Mouse (Mus musculus) adrenal gland, adult (tissue): Measurements from ENCODE around the gene Fbxo31.

Experiments
- DNase-seq, 2 experiments: peaks; one replicate each; pipeline ENCODE4 v3.0.0; 2022 to 2023; ENCODE audit warnings: low spot score in 1 of 2; ENCODE audit not compliant: inconsistent age in 2 of 2

The Fbxo31 gene

DNA sequence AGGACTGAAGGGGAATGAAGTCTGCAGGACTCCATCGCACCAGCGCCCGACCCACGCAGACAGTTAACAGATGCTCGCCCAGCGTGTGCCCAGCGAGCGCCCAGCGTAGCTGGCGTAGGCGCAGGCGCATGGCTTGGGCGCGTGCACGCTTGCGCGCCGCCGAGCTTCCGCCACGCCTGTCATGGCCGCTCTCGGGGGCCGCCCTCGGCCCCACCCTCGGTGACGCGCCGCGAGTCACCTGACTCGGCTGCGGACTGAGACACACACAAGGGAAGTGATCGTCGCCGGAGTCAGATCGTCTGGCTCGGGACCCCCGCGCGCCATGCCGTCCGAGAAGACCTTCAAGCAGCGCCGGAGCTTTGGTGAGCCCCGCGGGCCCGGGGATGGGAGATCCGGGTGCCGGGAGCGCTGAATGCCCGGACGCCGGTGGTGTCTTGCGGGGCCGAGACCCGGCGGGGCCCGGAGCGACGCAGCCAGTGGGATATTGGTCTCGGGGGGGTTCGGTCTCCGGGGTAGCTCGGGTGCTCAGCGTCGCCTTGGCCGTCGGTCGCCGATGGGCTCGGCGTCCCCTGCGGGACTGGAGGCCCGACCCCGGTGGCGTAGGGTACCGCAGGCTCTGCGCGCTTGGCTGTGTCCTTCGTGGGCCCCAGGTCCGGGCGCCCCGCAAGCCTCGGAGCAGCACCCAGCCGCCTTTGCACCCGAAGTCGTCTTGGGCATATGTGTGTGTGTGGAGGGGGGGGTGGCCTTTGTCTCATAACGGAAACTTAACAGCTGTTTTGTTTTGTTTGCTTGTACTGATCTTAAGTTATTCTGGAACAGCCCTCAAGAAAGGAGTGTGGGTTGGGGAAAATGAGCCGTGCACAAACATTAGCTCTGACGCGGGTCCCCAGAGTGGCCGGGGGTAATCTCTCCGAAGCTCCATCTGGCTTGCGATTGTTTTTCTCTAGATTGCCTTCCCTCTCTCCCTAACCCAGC is 11.9 kb upstream of the Fbxo31 start, which contains the start of gene Map1lc3b:
Gene Map1lc3b, plus strand, starts transcription at position 159 of the 975 bp plus-strand sequence.
- DNase-seq: peak; percentile 97 to 98

DNA sequence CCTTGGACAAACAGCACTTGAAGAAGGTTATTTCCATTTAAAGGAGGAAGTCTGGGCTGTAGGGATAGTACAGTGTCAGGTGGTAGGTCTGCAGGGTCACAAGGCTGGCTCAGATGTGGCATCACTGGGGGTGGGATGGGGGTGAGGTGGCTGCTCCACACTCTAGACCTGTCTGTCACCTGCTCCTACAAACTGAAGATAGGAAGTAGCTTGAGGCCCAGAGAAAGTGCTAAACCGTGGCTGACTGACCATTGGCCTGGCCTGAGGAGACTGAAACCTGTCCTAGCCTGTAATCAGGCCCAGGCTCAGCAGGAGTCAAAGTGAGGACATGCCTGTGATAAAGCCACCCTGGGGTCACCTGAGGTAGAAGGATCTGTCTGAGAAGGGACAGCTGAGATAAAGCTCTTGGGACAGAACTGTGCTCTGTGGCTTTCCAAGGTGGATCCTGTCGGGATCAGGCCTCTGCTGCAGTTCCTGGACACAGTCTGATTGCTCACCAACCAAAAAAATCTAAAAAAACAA is 10.7 kb upstream of the Fbxo31 start:
- DNase-seq: peak in 1 of 2 experiments; percentile 38

DNA sequence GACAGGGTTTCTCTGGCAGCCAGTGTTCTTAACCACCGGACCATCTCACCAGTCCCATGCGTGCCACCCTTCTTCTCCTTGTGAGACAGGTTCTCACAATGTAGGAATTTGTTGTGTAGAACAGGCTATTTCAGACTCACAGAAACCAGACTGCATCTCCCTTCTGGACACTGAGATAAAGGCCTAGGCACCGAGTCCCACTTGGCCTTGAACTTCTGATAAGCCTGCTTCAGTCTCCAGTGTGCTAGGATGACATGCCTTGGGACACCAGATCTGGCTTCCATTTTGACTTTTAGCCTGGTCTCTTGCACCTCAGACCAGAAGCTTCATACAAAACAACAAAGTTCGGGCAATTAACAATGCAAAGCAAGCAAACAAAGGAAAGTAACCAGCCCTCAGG is 10.1 kb upstream of the Fbxo31 start:
- DNase-seq: peak in 1 of 2 experiments; percentile 23

DNA sequence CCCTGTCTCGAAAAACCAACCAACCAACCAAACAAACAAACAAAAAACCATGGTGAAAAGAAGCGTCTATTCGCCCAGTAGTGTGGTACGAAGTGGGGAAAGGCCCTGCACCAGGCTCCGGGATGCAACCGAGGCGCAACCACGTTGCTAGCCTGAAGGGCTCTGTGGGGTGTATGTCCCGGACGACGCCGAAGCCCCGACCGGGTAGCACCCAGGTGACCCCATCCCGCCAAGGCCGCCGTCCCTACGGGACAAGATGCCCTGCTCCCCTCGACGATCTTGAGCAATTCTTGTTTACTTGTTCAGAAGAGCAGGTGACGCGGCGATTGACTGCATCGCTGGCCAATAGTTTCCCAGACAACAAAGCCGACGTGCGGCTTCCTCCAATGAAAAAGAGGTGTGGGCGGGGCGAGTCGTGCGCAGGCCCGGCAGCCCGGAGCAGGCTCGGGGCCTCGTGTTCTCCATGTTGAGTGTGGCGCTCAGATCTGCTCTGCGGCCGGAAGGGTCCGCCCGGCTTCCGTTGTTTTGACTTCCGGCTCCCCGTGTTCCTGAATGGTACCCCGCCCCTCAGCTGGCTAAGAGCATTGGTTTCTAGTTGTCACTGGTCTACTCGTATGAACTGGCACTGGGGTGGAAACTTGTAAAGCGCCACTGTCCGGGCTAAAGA is 6.7 kb upstream of the Fbxo31 start:
- peak; percentile 100 for DNase-seq

DNA sequence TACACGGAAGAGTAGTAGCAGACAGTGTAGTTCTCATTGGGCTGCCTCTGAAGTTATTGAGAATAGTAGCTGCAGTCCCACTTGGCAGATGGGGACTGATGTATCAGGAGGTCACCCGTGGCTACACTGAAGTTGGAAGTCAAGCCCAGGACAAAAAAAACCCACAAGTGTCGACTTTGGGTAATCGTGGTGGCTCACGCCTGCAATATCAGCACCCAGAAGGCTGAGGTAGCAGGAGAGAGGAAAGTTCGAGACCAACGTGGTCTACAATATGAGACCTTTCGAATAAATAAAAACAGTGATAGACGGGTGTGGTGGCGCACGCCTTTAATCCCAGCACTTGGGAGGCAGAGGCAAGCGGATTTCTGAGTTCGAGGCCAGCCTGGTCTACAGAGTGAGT is 6.1 kb upstream of the Fbxo31 start:
- peak in 1 of 2 experiments; percentile 65 for DNase-seq

DNA sequence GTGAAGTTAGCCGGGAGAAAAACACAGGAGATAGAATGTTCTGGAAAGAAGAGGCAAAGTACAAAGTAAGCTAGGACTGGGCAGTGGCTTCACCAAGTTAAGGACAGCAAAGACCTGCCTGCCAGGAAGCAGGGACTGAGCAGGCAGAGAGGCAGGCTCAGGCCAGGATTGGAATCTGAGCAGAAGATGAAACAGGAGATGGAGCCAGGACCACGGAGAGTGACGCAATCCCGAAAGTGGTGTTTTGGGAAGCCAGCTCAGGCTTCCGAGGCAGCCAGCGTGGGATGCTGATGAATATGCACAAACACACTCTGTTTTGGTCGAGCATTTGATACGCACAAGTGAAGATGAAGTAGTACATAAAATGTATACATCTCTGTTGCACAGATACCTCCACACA is 5.0 kb upstream of the Fbxo31 start:
- DNase-seq: no peak

DNA sequence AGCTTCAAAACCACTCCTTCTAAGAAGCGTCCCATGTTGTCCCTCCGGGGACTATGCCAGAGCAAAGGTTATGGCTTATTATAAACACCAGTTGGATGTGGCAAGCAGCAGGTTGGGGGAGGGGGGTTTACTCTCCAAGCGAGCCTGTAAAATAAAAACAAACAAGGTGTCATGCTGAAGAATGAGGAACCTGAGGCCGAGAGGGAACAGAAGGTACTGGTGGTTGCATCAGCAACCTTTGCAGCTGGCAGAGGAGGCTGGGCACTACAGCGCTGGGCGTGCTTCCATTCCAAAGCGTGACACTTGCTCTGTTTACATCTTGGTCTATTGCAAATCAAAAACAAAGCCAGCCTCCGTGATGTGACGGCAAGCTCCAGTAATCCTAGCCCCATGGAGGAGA is 1.9 kb upstream of the Fbxo31 start:
- no peak for DNase-seq

DNA sequence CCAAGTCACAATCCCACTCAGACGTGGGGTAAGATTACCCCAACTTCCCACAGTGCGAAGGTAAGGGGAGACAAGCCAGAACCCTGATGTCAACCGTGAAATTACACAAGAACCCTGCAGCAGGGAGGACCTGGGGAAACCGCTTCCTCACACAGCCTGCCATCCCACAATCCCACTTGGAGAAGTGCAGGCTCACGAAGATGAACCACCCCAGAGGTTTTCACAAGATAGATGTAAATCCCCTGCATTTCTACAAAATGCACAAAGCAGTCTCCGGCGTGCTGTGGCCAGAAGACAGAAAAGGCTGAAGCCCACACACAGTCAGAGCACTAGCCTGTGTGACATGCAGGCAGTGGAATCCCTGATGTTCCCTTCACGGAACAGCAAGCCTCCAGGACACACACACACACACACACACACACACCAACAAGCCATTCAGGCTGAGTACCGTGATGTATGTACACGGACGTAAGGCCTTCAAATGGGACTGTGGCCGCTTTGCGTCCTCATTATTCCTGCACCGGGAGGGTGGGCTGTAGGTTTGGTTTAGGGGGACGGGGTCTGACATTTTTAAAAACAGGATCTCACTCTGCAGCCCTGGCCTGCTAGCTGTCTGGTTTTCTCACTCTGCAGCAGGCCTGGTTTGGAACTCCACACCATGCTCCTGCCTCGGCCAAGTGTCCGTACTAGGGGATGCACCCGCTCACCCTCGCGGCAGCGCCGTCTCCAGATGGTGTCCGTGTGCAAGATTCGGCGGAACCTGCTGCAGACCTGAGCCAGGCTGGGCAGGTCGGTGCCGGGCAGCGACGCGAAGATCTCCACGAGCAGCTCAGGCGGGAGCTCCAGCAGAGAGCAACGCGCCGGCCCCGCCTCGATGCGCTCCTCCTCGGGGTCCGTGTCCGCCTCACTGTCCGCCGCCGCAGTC is 593 bp downstream of the Fbxo31 start:
- DNase-seq: peak in 1 of 2 experiments; percentile 74

DNA sequence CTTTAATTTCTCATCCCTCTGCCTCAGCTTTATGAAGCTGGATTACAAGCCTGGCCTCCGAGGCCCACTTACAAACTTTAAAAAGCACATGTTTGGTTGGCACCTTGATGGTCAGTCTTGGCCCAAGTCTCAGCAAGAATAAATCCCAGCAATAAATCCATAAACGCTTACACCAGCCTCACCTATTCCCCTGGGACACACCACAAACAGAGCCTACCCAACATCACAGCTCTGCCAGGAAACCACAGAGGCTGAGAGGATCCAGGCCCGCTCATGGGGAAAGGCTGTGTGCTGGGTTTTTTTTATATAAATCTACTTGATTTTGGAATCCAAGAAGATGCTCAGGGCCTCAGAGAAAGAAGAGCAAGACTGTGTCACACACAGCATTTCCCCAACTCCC is 2.9 kb downstream of the Fbxo31 start:
- no peak for DNase-seq

DNA sequence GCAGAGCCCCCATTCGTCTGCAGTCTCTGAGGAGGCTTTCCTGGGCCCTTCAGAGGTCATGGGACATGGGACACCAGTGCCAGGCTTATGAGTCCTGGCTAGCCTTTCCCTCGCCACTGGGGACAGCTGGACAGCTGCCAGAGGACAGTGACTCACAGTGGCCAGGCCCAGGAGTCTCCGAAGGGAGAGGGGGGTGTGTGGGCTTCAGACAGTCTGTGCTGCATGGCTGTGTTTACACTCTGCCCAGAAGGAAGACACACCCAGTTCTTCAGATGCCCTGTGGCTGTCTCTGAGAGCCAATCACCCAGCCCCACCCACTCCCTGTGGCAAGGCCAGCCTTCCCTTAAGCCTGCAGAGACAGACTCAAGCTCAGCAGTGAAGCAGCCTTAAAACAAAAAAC is 5.3 kb downstream of the Fbxo31 start:
- peak; percentile 89 to 96 for DNase-seq

DNA sequence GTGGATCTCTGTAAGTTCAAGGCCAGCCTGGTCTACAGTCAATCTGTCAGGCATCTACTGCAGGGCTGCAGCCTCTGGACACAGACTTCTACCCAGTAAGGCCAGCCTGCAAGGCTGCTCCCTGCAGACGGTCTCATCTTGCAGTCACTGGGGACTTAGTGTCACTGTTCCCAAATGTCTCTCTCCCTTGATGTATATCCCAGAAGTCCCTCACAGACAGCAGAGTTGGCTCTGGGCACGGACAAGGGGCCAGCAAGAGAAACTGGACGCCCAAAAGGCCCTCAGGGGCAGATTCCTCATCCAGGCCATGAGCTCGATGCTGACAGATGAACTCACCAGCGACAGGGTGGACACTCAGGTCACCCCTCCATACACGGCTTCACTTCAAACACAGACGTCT is 6.5 kb downstream of the Fbxo31 start:
- no peak for DNase-seq

DNA sequence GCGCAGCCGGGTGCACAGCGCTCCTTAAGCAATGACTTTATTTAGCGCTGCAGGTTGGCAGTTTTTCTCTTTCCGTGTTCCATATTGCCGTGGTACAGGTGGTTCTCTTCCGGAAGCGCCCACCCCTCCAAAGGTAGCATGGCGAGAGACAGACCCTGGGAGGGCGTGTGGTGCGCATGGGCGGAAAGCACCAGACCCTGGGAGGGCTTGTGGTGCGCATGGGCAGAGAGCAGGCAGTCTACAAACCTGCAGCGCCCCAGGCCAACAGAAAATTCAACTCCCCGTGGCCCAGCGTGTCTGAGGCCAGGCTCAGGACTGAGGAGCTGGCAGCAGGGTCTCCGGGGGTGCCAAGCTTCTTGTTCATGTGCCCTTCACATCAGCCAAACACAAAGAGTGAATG is 7.8 kb downstream of the Fbxo31 start:
- DNase-seq: no peak

DNA sequence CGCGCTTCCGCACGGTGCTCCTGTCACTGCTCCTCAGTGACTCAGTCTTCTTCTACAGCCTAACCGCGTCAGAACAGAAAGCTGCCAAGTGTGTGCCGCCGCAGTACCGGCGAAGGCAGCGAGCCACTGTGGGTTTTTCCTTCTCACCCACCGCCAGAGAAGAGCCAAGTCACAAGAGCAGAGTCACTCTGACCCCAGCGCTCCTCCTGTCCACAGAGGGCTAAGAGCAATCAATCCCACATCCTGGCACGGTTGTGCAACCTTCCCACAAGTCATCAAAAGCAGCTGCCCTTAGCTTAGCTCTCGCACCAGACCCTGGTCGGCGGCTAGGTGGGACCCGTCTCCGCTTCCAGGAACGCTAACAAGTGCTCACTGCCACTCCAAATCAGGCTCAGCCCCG is 8.3 kb downstream of the Fbxo31 start:
- peak; percentile 70 to 79 for DNase-seq

DNA sequence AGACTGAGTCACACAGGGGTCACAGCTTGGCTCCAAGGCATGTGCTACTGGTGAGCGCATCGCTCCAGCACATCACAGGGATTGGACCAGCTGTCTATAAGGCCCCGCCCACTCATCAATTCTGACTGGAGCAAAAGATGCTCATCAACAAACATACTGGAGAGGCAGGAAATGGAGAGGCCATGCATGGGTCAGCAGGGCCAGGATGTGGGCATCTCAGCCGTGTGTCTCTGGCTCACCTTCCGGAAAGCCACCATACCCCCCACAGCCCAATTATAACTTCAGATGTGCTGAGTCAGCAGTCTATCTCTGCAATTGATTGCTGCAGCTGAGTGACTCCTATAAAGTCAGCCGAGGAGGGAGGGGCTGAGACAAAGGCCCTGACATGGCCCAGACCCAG is 10.3 kb downstream of the Fbxo31 start:
- peak in 1 of 2 experiments; percentile 56 for DNase-seq

DNA sequence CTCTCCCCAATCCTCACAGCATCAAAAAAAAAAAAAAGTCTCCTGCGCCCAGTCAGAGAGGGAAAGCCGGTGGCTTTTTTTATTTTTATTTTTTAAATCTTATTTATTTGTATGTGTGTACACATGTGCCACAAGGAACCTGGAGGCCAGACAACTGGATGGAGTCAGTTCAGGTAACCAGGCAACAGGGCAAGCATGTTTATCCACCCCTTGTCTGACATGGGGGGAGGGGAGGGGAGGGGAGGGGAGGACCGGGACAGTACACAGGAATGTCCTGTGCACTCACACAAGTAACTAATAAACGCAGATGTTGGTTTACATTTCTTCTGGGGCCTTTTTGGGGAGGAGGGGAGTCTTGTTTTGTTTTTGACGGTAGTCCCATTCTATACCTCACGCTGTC is 14.9 kb downstream of the Fbxo31 start:
- no peak for DNase-seq

DNA sequence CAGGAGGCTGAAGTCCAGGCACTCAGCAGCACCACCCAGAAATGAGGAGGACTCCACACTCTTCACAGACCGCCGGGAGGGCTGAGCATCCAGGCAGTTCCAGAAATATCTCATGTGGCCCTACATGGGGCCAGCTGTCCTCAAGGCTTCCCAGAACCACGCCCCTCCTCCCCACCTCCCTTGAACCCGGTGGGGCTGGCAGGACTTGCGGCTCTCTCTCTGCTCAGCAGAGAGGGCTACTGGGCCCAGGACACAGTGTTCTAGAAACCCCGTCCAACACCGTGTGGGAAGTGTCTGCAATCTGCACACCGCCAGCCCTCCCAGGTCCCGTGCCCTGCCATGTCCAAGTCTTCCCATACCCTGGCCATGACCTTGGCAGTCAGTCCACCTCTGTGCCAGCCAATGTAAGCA is 15.7 kb downstream of the Fbxo31 start:
- peak; percentile 80 to 81 for DNase-seq

DNA sequence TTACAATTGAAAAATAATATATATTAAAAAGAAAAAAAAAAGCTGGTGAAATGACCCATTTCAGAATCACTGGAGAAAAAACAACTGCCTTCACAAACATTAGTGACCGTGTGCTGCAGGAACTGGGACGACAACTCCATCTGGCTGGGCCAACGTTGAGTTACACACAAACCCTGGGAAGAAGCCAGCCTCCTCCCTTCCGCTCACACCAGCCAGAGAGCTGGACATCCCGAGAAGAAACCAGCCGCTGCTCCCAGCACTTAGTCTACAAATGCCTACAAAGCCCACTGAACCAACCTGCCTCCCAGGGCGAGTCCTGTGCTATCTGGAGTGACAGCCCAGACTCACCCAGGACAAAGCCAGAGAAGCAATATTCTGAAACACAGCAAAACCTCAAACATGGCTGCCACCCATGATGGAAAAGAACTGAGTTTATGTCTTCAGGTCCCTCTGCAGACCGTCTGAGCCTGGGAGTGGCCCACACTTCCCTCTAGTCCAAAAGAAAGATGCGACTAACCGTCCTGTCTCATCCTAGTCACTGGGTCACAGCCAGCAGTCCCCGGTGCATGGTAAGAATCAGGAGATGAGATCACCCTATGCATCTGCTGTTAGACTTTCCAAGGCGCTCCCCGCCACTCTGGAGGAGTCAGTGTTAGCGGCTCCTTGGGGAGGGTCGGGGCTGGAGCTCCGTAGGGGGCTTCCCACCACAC is 16.8 kb downstream of the Fbxo31 start:
- peak in 1 of 2 experiments; percentile 46 for DNase-seq

DNA sequence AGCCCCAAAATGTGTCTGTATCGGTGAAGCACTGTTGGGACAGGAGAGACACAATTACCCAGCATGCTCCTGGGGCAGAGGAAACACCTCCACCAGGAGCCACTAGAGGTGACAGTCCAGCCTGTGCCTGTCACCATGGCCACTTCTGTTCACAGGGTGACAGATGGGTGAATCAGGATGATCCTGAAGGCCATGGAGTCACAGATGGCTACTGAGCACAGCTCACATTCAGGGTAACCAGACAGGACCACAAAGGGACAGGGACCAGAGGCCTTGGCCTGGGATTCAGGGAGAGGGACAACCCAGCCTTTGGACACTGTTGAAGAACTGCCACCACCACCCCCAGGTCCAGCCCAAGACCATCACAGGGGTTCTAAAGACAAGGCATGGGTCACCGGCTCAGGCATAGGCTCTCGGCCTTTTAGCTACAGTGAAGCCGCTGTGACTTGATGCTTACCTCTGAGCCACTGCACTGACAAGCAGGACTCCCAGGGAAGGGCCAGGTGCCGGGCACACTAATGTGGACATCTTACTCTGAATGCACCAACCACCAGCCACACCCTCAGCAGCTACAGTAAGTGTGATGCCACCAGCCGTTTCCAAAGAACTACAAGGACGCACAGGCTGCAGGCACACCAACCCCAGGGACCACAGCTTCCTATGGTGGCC is 18.0 kb downstream of the Fbxo31 start:
- peak in 1 of 2 experiments; percentile 66 for DNase-seq

DNA sequence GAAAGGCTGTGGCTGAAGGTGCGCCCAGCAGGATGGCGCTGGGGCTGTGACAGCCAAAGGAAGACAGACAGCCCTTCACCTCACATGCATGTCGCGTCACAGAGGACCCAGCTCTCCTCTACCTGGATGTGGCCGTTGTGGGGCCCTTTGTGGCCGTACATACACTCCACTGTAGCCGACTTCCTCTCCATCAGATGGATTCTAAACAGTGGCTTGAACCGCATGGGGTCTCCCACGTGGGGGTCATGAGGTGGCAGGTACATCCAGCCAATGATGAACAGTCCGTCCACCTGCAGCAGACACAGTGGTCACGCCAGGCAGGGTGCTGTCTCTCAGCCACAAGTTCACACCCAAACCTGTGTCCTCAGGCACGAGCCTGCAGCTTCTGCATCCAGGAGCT is 18.8 kb downstream of the Fbxo31 start:
- peak in 1 of 2 experiments; percentile 20 for DNase-seq
